Mouse (Mus musculus) right cerebral cortex, postnatal 4 days (tissue): ENCODE results near the gene Hist2h2aa2.
A peak's percentile ranks its signal among the peaks of the same experiment; 100 is the strongest.
"Not testable (repeated sequence)": the region's sequence is repeated elsewhere in the genome, so short reads cannot be mapped to it uniquely, and the experiment has no call there.

Experiments
- DNase-seq: peaks from one replicate; pipeline ENCODE4 v3.0.0-alpha.2; 2022

Gene Hist2h2aa2

GRCm38 (mm10) chr3:96239949-96240798 lies at the start of gene Hist2h2aa2:
TSS of gene Hist2h2aa2 (minus strand) at chr3:96240276.
- DNase-seq: peak; percentile 87

DNA sequence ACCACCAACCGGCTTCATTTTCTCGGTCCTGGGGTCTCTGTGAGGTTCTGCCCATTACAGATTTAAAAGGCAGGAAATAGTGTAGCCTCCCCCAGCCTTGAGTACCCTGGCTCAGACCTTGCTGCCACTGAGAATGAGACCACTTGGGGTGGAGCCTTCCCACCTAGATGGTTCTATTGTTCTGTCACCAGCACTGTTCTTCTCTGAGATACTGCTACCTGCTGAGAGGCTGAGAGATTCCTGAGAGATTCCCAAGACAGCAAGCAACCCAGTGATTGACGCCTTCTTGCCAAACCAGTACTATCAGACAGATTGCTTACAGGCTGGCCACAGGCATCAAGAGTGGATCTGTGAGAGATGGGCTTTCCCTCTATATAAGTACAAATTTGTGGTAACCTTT lies 49.1 kb upstream of the Hist2h2aa2 start:
- DNase-seq: no peak

GRCm38 (mm10) chr3:96287334-96287733 lies 47.3 kb upstream of the Hist2h2aa2 start:
- DNase-seq: not testable (repeated sequence)

DNA sequence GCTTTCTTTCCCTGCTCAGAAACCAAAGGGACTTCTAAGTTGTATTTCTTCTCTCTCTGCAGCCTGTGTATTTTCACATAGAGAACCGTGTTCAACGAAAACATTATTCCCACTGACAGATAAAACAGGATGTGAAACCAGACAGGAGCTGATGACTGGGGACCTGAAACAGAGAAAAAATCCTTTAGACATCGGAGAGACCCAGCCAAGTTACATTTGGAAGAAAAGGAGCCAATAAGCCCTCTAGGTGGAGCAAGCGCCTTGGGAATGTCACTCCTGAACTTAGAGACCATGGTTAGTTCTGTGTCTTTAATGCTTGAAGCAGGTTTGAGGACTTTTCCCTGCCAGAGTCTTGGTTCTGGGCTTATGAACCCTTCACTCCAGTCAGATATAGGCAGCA lies 44.4 kb upstream of the Hist2h2aa2 start:
- DNase-seq: peak; percentile 43

GRCm38 (mm10) chr3:96280660-96281059 lies 40.6 kb upstream of the Hist2h2aa2 start:
- no peak for DNase-seq

DNA sequence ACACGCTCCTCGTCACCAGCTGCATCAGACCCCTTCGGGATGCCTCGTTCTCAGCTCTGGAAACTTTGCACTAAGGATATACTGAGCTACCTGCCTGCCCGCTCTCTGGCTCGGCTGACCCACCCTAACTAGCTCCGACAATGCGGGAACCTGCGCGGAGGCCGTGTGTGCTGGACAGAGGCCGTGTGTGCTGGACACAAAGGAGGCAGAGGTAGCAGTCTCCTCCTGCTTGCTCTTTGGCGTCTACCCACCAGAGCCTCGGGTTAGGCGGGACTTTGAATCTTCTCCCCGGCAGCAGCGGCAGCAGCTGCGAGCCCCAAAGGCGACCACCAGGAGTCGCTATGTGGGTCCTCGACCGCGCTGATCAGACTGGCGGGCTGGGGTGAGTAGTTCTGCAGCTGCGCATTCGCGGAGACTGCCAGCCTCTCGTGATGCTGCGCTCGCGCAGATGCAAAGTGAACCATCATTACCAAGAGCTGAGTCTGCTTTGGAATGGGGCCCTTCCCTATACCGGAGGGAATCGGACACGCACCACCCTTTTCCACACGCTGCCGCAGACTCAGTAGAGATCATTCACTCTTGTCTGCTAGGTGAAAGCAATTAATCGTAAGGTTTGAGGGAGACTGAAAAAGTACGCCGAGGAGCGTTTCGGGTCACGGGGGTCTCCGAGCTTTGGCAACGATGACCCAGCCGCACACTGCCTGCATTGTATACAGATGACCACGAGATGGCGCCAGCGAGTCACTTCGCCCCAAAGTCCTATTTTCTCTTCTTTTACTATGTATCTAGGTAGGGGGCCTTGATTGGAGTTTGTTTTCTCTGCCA lies 37.9 kb upstream of the Hist2h2aa2 start:
- peak; percentile 92 for DNase-seq

- peak; percentile 51 for DNase-seq
These were observed 37.3 kb upstream of the Hist2h2aa2 start for GRCm38 (mm10) chr3:96277428-96277799.

- DNase-seq: no peak
These were observed 33.8 kb upstream of the Hist2h2aa2 start for GRCm38 (mm10) chr3:96273591-96274465.

GRCm38 (mm10) chr3:96269511-96270474 lies 29.7 kb upstream of the Hist2h2aa2 start, which contains the start of gene Hist2h2bb:
TSS of gene Hist2h2bb (plus strand) at chr3:96269752.
- peak; percentile 73 for DNase-seq

DNA sequence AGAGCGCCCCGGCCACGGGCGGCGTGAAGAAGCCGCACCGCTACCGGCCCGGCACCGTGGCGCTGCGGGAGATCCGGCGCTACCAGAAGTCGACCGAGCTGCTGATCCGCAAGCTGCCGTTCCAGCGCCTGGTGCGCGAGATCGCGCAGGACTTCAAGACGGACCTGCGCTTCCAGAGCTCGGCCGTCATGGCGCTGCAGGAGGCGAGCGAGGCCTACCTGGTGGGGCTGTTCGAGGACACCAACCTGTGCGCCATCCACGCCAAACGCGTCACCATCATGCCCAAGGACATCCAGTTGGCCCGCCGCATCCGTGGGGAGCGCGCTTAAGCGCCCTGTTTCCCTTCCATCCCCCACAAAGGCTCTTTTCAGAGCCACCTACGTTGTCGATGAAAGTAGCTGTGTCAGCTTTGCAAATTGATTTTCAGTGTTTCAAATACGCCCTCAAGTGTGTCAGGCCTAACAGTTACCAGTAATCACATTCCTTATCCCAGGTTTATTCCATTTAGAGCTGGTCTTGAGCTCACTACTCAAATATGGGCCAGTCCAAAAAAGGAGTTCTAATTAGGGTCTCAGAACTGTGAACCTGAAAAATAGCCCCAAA lies 28.8 kb upstream of the Hist2h2aa2 start:
- not testable (repeated sequence) for DNase-seq

- peak; percentile 64 for DNase-seq
These were observed 28.1 kb upstream of the Hist2h2aa2 start, which contains the start of gene Hist2h3b for GRCm38 (mm10) chr3:96268051-96268775. TSS of gene Hist2h3b (plus strand) at chr3:96268654.

DNA sequence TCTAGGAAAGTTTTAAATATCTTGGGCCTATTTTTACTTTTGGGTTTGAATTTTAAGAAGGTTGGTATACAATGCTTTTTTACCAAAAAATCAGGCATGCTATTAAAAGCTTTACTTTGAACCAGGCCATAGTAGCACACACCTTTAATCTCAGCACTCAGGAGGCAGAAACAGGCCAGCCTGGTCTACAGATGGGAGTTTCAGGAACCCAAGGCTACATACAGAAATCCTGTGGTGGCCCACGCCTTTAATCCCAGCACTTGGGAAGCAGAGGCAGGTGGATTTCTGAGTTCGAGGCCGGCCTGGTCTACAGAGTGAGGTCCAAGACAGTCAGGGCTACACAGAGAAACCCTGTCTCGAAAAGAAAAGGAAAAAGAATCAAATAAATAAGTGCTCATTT lies 27.5 kb upstream of the Hist2h2aa2 start:
- no peak for DNase-seq

DNA sequence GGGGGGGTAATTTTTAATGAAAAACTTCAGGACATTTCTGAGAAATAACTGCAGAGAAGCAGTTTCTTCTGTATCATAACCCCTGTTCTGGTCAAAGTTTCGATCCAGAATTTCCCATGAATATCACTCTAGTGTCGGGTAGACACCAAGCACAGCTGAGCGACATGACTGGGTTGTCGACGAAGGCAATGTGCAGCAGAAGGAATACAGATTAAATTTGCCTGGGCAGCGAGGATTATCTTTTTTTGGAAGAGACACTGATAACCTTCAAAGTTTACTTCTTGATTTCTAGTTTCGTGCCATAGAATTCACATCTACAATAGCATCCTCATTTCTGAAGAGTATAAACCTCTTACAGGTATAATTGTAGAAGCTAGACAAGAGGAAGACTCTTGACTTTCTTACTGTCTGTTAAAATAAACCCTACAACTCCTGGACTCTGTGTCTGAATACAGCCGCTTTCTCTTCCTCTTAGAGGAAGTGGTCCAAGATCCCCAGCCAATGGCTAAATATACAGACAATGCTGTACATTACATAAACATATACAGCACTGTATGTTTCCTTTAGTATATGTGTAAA lies 26.1 kb upstream of the Hist2h2aa2 start:
- DNase-seq: no peak

- DNase-seq: no peak
These were observed 24.4 kb upstream of the Hist2h2aa2 start for GRCm38 (mm10) chr3:96264404-96264949.

- peak; percentile 30 for DNase-seq
These were observed 23.7 kb upstream of the Hist2h2aa2 start for GRCm38 (mm10) chr3:96263558-96264403.

- peak; percentile 89 for DNase-seq
These were observed 23.0 kb upstream of the Hist2h2aa2 start, which contains the start of gene Hist2h4 for GRCm38 (mm10) chr3:96262979-96263550. TSS of gene Hist2h4 (minus strand) at chr3:96263311.

DNA sequence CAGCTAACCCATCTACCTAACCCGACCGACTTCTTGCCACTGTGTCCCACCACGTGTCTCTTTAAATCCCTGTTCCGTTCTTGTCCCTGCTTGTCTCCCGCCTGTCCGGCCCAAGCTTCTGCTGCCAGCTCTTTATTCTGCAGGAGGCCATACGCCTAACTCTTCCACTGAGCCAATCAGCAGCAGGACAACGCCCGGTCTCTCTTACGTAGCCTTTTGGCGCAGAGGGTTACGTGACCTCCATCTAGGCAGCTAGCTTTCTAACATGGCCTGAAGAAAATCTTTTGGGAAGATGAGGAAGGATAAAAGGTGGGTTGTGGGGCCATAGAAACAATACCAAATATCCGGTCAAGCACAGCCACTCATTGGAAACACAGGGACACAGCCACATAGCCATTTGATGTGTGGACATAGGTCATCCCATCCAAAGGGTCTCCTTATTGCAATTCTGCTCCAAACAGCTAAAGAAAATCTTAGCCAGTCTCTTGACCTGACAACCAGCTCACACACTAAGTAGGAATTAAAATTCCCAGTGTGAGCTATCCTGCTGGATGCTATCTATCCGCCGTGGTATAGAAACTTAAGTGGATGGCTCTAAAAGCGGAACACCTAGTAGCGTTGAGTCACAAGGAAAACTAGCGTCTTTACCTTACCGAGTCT lies 22.3 kb upstream of the Hist2h2aa2 start:
- DNase-seq: peak; percentile 58

DNA sequence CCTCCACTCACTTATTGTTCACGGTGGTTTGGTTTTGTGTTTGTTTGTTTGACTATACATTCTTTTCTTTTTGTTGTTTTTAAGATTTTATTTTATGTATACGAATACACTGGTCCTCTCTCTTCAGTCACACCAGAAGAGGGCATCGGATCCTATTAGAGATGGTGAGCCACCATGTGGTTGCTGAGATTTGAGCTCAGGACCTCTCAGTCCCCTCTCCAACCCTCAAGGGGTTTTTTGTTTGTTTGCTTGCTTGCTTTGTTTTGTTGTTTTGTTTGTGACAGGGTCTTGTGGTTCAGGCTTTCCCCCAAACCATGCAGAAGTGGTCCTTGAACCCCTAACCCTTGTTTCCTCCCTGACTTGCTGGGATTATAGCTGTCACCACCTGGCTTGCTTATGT lies 21.5 kb upstream of the Hist2h2aa2 start:
- no peak for DNase-seq
